Mouse (Mus musculus) frontal cortex, adult (tissue): ENCODE data around the gene Dhx37.

ENCODE experiments used
- ATAC-seq: cut with Nextera tagmentation; 2 replicates; pipeline ENCODE4 v1.9.2; 2017; ENCODE audit warnings: mild to moderate bottlenecking, moderate library complexity, mixed read lengths; ENCODE audit not compliant: low TSS enrichment

Gene Dhx37

GRCm38 (mm10) chr5:125433793-125434337 is at the start of gene Dhx37:
Gene Dhx37, minus strand, starts transcription at chr5:125434121.
- ATAC-seq, result peak; percentile 99

DNA sequence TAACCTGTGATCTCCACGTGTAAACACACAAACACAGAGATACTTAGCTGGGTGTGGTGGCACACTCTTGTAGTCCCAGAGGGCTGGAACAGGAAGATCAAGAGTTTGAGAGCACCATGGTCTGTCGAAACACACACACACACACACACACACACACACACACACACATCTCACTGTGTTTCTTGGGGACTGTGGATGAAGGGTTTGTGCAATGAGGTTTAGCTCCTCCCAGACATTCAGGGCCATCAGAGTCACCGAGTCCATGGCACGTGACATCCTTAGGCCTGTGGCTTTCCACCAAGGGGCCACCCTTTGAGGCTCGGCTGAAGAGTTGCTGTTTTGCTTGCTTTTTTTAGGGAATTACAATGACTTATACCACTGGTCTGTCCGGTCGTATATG is 48.6 kb upstream of the Dhx37 start:
- ATAC-seq, result no peak

DNA sequence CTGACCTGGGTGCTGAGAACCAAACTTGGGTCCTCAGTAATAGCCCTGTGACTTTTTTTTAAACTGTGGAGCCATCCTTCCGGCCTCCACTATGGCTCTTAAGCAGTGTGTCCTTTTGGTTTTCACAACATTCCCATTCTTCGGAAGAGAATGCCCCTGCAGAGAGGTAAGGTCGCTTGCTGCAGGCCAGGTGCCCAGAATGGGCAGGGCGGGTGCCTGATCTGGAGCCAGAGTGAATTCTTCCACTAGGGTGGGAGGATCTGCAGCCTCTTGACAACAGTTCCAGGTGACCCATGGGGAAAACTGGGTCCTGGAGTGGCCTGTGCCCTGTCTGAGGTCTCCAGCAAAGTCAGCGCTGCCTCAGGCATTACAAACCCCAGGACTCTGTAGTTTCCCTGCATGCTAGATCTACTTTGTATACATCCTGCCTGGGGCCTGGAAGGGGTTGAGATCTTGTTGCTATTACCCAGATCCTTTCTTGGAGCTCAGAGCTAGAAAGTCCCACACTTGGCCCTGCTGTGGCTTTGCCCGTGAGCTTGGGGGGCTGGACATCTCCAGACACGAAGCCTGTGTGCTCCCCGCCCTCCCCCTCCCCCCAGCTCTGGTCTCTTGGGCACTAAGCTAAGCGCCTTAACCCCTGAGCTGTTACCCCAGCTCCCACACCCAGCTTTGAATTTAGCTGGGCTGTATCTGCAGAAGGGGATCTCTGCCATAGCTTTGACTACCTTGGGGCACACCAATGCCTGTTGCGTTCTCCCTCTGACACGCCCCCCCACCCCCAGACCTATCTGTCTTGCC is 46.7 kb upstream of the Dhx37 start:
- ATAC-seq, result no peak

DNA sequence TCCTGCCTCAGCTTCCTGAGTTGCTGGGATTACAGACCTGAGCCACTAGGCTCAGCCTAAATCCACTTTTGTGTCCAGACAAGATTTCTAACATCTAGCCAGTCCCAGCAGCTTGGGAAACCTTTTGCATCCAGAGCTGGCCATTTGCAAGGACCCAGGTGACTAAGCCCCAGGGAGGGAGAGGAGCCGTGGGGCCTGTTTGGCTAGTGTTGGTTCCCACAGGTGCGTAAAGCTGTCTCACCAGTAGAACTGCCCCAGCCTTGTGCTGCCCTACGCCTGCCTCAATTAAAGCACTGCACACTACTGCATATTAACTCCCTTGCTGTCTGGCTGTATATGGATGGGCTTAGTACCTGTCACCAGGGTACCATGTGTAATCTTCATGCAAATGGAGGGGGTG is 45.5 kb upstream of the Dhx37 start:
- no peak for ATAC-seq

GRCm38 (mm10) chr5:125478037-125478436 is 44.1 kb upstream of the Dhx37 start:
- ATAC-seq, result no peak

- ATAC-seq, result no peak
Measured at GRCm38 (mm10) chr5:125477533-125477932, 43.6 kb upstream of the Dhx37 start.

DNA sequence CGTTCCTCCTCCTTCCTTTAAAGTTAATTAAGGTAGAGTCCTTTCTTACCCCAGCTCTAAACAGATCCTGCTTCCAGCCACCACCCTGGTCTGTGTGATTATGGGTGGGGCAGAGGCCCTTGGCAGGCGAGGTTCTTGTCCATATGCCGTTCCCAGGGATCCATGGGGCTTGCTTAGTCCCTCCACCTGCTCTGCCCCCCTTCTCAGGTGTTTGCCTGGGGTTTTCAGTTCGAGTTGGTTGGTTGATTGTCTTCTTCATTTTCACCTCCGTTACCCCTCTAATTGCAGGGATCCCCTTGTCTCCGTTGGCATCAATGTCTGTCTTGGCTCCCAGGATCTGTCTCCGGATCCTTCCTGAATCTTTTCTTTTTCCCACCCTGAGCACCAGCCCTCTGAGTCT is 42.9 kb upstream of the Dhx37 start:
- ATAC-seq, result no peak

DNA sequence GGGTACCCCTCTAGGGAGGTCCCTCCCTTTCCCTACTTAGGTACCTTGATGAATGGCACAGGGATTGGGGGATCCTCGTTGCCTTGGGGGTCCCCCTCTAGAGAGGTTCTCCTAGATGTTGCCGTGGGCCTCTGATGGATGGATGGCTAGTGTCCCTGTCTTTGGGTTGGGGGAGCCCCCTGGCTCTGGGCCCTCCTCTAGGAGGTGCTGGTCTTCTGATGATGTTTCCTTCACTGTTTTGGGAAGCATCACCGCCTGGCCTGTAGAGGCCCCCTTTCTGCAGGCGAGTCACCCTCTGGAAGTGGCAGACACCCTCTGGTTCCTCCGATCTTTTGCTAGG is 42.3 kb upstream of the Dhx37 start:
- ATAC-seq, result peak; percentile 31; the same call in 1 of the 2 replicates

GRCm38 (mm10) chr5:125475601-125476285 is 41.8 kb upstream of the Dhx37 start, which contains the start of gene Aacs:
Gene Aacs, plus strand, starts transcription at chr5:125475814.
- ATAC-seq, result peak; percentile 81

DNA sequence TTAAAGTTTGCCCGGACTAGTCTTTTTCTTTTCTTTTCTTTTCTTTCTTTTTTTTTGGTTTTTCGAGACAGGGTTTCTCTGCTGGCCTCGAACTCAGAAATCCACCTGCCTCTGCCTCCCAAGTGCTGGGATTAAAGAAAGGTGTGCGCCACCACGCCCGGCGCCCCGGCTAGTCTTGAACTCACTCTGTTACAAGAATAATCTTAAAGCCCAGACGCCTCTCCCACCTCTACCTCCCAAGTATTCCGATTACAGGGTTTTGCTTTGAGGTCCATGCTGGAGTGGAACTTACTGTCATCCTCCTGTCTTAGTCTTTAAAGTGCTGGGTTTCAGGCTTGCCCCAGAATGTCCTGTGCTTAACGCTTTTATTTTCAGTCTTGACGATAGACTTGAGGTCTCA is 41.1 kb upstream of the Dhx37 start:
- ATAC-seq, result no peak

GRCm38 (mm10) chr5:125472796-125473475 is 39.0 kb upstream of the Dhx37 start:
- no peak for ATAC-seq

GRCm38 (mm10) chr5:125470713-125471112 is 36.8 kb upstream of the Dhx37 start:
- no peak for ATAC-seq

GRCm38 (mm10) chr5:125467261-125467660 is 33.3 kb upstream of the Dhx37 start:
- ATAC-seq, result no peak

- ATAC-seq, result no peak
Measured at GRCm38 (mm10) chr5:125466483-125466882, 32.6 kb upstream of the Dhx37 start.

DNA sequence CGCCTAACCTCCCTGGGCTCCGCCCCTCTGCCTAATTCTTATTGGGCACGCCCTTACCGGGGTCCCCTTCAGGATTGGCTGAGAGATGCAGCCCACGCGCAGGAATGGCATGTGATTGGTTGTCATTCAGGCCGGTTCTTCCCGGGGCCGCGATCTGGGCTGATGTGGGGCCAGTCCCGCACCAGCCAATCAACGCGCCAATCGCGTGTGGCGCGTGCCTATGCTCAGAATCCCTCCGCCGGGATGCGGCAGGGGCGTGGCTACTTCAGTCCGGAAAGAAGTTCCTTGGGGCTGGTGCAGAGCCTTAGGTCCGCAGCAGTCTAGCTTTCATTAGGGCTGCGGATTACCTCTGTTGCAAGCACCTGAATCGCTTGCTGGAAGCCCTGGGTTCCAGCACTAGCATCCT is 31.8 kb upstream of the Dhx37 start:
- peak; percentile 98 for ATAC-seq

DNA sequence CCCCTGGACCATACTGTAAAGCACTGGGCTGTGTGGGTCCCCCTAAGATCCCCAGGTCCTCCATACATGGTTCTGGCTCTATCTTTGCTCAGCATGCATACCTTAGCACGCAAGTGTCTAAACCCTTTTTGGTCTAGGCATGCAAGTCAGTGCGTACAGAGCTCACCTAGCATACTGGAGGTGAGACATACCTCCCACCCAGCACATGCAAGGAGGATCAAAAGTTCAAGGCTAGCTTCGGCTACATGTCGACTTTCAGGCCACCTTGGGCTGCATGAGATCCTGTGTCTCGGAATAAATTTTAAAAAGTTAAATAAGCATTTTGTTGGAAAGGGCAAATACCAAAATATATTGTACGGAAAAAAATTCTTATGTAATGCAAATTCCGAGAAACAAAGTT is 31.3 kb upstream of the Dhx37 start:
- no peak for ATAC-seq

GRCm38 (mm10) chr5:125461868-125462445 is 28.0 kb upstream of the Dhx37 start:
- ATAC-seq, result no peak

DNA sequence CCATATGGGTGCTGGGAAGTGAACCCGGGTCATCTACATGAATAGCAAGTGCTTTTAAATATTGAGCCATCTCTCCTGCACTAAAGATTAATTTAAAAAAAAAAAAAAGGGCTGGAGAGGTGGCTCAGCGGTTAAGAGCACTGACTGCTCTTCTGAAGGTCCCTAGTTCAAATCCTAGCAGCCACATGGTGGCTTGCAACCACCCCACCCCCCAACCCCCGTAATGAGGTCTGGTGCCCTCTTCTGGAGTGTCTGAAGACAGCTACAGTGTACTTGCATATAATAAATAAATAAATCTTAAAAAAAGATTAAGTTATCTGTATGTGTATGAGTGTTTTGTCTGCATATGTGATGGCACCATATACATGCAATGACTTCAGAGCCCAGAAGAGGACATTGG is 26.7 kb upstream of the Dhx37 start:
- no peak for ATAC-seq

- ATAC-seq, result no peak
Measured at GRCm38 (mm10) chr5:125457538-125457937, 23.6 kb upstream of the Dhx37 start.

DNA sequence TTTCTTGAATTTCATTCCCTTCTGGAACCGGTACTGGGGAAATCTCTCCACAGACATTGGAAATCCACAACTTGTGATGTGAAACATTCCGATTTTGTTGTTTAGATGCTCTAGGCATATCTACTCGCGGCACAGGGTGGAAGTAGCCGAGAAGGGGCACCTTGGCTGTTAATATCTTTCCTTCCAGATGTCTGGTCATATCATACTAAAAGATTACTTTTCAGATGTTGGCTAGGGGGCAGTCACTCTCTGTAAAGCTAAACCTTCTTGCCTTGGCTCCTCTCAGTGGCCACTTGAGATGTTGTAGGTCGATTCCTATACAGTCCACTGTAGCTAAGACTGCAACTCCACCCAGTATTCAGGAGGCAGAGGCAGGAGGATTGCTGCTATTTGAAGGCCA is 22.2 kb upstream of the Dhx37 start:
- ATAC-seq, result no peak

- no peak for ATAC-seq
Measured at GRCm38 (mm10) chr5:125452573-125452972, 18.7 kb upstream of the Dhx37 start.

DNA sequence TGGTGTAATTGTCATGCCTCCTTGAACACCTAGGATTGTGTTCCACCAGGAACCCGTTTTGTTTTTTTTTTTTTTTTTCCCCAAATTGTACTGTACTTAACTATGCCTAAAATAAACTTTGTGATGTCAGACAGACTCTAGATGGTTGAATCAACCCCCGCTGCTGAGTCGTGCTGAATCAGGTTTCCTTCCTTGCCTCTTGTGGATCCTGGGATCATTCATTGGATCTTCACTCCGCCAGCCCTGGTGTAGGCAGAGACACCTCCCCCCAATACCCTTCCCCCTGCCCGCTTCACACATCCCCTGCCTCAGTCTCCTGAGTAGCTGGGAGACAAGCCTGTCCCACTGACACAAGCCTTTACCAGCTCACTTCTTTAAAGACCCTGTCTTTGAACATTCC is 15.4 kb upstream of the Dhx37 start:
- peak; percentile 81; the same call in 1 of the 2 replicates for ATAC-seq
